Mouse (Mus musculus): ENCODE results near the gene Fam78a. TPM values are rescaled to one million over a fixed set of nuclear protein-coding genes. Genes with fewer than 3 reads are reported as not detected.

Gene Fam78a
- polyA plus RNA-seq, 1 experiment from 2014 or later: 2.5 TPM

DNA sequence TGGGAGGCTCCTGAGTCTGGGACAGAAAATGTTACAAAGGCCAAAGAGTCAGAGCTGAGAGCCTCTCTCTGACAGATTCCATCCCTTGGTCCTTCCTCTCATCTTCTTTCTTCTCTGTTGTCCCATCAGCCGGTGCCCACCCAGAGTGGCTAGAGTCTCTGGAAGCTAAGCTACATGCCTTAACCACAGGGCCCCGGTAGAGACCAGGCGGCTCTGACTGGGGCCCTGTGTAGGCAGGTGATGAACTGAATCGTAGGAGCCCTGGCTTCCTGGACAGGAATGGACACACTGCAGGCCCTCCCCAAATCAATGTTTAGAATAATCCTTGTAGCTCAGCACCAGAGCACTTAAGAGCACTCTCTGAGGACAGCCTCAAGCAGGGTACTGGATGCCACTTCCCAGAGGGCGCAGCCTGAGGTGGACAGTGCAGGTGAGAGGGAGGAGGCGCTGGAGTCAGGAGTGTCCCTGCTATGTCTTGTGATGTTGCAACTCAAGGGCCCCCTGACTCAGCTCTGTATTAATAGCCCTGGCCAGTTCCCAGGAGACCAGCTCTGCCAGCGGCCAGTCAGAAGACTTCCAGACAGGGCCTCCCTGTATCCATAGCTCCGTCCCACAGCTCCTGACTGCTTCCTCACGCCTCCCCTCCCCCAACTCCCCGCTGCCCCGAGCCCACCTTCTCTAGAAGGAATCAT lies 44.9 kb upstream of the Fam78a start:
- H3K27ac ChIP-seq (ENCODE audit: low read length): no peak overlapping the region
- WGBS: 52% methylated on average over 11 of the region's 11 CpGs
- peaks cover 2% of the 10 kb centered on the region; the same call in 1 of the 2 replicates for H3K4me1 ChIP-seq (ENCODE audit: insufficient read depth, low read depth, low read length)

GRCm38 (mm10) chr2:32128536-32128841 lies 43.8 kb upstream of the Fam78a start:
- no peak overlapping the region for H3K9ac ChIP-seq (replicated peaks; ENCODE audit: low read depth)
- peaks cover 2% of the 10 kb centered on the region; the same call in 1 of the 2 replicates for H3K4me1 ChIP-seq (ENCODE audit: insufficient read depth, low read depth, low read length)
- 82% methylated on average over 5 of the region's 5 CpGs for WGBS
- H3K27ac ChIP-seq (ENCODE audit: low read length): no peak overlapping the region
- ATAC-seq: no peak
- TF ChIP-seq CTCF (IDR thresholded peaks at IDR 0.05) (no peak), EP300 (IDR thresholded peaks at IDR 0.05) (no peak)
- DNase-seq (ENCODE audit: low spot score): no peak
- H3K4me2 ChIP-seq (replicated peaks; ENCODE audit: low read depth, low read length): no peak overlapping the region
- H3K4me3 ChIP-seq (ENCODE audit: low read depth, low read length): no peak overlapping the region
- no peaks in the 10 kb centered on the region for H3K27me3 ChIP-seq (replicated peaks; ENCODE audit: insufficient read depth, low read length)
- H3K9me3 ChIP-seq (ENCODE audit: low read length): no peaks in the 10 kb centered on the region
- H3K36me3 ChIP-seq (ENCODE audit: insufficient read depth, low read length): no peaks in the 10 kb centered on the region

More for the DNA sequence above, 44.9 kb upstream of the Fam78a start:
- no peaks in the 10 kb centered on the region for H3K27me3 ChIP-seq (replicated peaks; ENCODE audit: insufficient read depth, low read length)
- no peak overlapping the region for H3K9ac ChIP-seq (replicated peaks; ENCODE audit: low read depth)
- no peaks in the 10 kb centered on the region for H3K36me3 ChIP-seq (ENCODE audit: insufficient read depth, low read length)
- no peaks in the 10 kb centered on the region for H3K9me3 ChIP-seq (ENCODE audit: low read length)
- TF ChIP-seq CTCF (IDR thresholded peaks at IDR 0.05) (no peak), EP300 (IDR thresholded peaks at IDR 0.05) (no peak)
- DNase-seq (ENCODE audit: low spot score) (no peak), ATAC-seq (peak; percentile 20; the same call in 1 of the 2 replicates)
- H3K4me2 ChIP-seq (replicated peaks; ENCODE audit: low read depth, low read length): no peak overlapping the region
- H3K4me3 ChIP-seq (ENCODE audit: low read depth, low read length): no peak overlapping the region

GRCm38 (mm10) chr2:32127653-32128535 lies 43.2 kb upstream of the Fam78a start:
- H3K9me3 ChIP-seq (ENCODE audit: low read length): no peaks in the 10 kb centered on the region
- no peak overlapping the region for H3K4me2 ChIP-seq (replicated peaks; ENCODE audit: low read depth, low read length)
- no peaks in the 10 kb centered on the region for H3K36me3 ChIP-seq (ENCODE audit: insufficient read depth, low read length)
- ATAC-seq (peak; percentile 64), DNase-seq (ENCODE audit: low spot score) (no peak)
- WGBS: 10% methylated on average over 16 of the region's 16 CpGs
- TF ChIP-seq CTCF (IDR thresholded peaks at IDR 0.05): no peak
- TF ChIP-seq EP300 (IDR thresholded peaks at IDR 0.05): no peak
- H3K4me3 ChIP-seq (ENCODE audit: low read depth, low read length): no peak overlapping the region
- H3K9ac ChIP-seq (replicated peaks; ENCODE audit: low read depth): no peak overlapping the region
- no peak overlapping the region for H3K27ac ChIP-seq (ENCODE audit: low read length)
- H3K4me1 ChIP-seq (ENCODE audit: insufficient read depth, low read depth, low read length): peaks cover 2% of the 10 kb centered on the region; the same call in 1 of the 2 replicates
- no peaks in the 10 kb centered on the region for H3K27me3 ChIP-seq (replicated peaks; ENCODE audit: insufficient read depth, low read length)

DNA sequence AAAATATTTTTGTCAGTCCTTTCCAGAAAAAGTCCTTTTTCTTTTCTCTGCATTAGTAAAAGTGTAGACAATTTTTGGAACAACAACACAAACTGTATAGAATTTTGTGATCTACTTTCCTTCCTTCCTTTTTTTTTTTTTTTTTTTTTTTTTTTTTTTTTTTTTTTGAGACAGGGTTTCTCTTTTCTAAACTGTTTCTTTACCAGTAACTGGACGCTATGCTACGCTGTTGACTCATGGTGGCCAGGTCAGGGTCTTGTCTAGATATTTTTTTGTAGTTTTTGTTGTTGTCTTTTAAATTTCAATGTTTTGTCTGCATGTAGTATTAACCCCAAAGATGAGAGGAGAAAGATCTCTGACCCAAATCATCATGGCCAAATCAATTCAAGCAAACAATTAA lies 37.1 kb upstream of the Fam78a start:
- Histone ChIP-seq H3K27me3 (replicated peaks; ENCODE audit: insufficient read depth, low read length) (no peaks in the 10 kb centered on the region), H3K36me3 (ENCODE audit: insufficient read depth, low read length) (no peaks in the 10 kb centered on the region), H3K4me1 (ENCODE audit: insufficient read depth, low read depth, low read length) (no peaks in the 10 kb centered on the region), H3K4me2 (replicated peaks; ENCODE audit: low read depth, low read length) (no peak overlapping the region), H3K9me3 (ENCODE audit: low read length) (no peaks in the 10 kb centered on the region), H3K4me3 (ENCODE audit: low read depth, low read length) (no peak overlapping the region), H3K27ac (ENCODE audit: low read length) (no peak overlapping the region), H3K9ac (replicated peaks; ENCODE audit: low read depth) (no peak overlapping the region)
- 63% methylated on average over 2 of the region's 2 CpGs for WGBS
- TF ChIP-seq CTCF (IDR thresholded peaks at IDR 0.05) (no peak), EP300 (IDR thresholded peaks at IDR 0.05) (no peak)
- no peak for DNase-seq (ENCODE audit: low spot score)
- ATAC-seq: no peak

DNA sequence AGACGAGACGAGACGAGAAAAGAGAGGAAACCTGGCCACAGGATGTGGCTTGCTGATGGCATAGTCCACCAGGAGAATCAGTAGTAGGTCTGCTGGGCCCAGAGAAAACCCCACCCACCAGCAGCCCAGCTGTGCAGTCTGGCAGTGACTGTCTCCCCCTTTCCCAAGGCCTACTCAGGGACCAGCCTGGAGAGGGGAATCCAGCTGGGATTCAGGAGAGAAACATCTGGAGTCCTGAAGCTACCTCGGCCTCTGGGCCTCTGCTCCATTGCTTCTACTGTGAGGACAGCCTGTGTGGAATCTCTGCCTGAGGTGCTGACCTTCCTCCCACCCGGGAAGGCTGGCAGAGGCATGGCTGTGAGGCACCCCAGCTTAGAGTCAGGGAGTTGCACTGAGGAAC lies 36.5 kb upstream of the Fam78a start:
- ATAC-seq: no peak
- 39% methylated on average over 5 of the region's 5 CpGs for WGBS
- no peak overlapping the region for H3K4me3 ChIP-seq (ENCODE audit: low read depth, low read length)
- H3K4me1 ChIP-seq (ENCODE audit: insufficient read depth, low read depth, low read length): no peaks in the 10 kb centered on the region
- no peak for DNase-seq (ENCODE audit: low spot score)
- no peak overlapping the region for H3K9ac ChIP-seq (replicated peaks; ENCODE audit: low read depth)
- no peaks in the 10 kb centered on the region for H3K27me3 ChIP-seq (replicated peaks; ENCODE audit: insufficient read depth, low read length)
- TF ChIP-seq EP300 (IDR thresholded peaks at IDR 0.05): no peak
- TF ChIP-seq CTCF (IDR thresholded peaks at IDR 0.05): no peak
- H3K36me3 ChIP-seq (ENCODE audit: insufficient read depth, low read length): no peaks in the 10 kb centered on the region
- H3K9me3 ChIP-seq (ENCODE audit: low read length): no peaks in the 10 kb centered on the region
- H3K4me2 ChIP-seq (replicated peaks; ENCODE audit: low read depth, low read length): no peak overlapping the region
- H3K27ac ChIP-seq (ENCODE audit: low read length): no peak overlapping the region

All from lung, postnatal 0 days (tissue).